Mouse (Mus musculus): ENCODE results near the gene St13. TPM values are rescaled to one million over a fixed set of nuclear protein-coding genes. Genes with fewer than 3 reads are reported as not detected.
"Not testable (repeated sequence)": the region's sequence is repeated elsewhere in the genome, so short reads cannot be mapped to it uniquely, and the experiment has no call there.

The St13 gene
- polyA plus RNA-seq, 1 experiment from 2014 or later: 153 TPM

- H3K9ac ChIP-seq (ENCODE audit: low read length): no peak overlapping the region
- no peak for ATAC-seq (ENCODE audit: insufficient read depth, low FRiP score)
- H3K27me3 ChIP-seq (ENCODE audit: control insufficient read depth, insufficient read depth, low read length): no peaks in the 10 kb centered on the region
- H3K4me2 ChIP-seq (ENCODE audit: low read depth, low read length): no peak overlapping the region
- peaks cover 8% of the 10 kb centered on the region; the same call in 1 of the 2 replicates for H3K4me1 ChIP-seq (ENCODE audit: control insufficient read depth, insufficient read depth, low read length)
- H3K4me3 ChIP-seq (replicated peaks; ENCODE audit: low read length): no peak overlapping the region
- H3K36me3 ChIP-seq (ENCODE audit: control insufficient read depth, insufficient read depth, low read length): no peaks in the 10 kb centered on the region
- H3K27ac ChIP-seq (ENCODE audit: low read length): no peak overlapping the region
- 86% methylated on average over 4 of the region's 4 CpGs for WGBS
- no peaks in the 10 kb centered on the region for H3K9me3 ChIP-seq (replicated peaks; ENCODE audit: control insufficient read depth, low read length)
Measured at GRCm38 (mm10) chr15:81418065-81418464, 18.2 kb upstream of the St13 start.

- not testable (repeated sequence) for H3K27ac ChIP-seq (ENCODE audit: low read length); H3K9me3 ChIP-seq (replicated peaks; ENCODE audit: control insufficient read depth, low read length); H3K36me3 ChIP-seq (ENCODE audit: control insufficient read depth, insufficient read depth, low read length); H3K27me3 ChIP-seq (ENCODE audit: control insufficient read depth, insufficient read depth, low read length); H3K4me1 ChIP-seq (ENCODE audit: control insufficient read depth, insufficient read depth, low read length)
- Histone ChIP-seq H3K9ac (ENCODE audit: low read length) (peak overlapping the region; percentile 41), H3K4me3 (replicated peaks; ENCODE audit: low read length) (peak overlapping the region; percentile 36), H3K4me2 (ENCODE audit: low read depth, low read length) (peak overlapping the region; percentile 59)
- ATAC-seq (ENCODE audit: insufficient read depth, low FRiP score): peak; percentile 93
- WGBS: 7% methylated on average over 22 of the region's 22 CpGs
Measured at GRCm38 (mm10) chr15:81416763-81417310, 17.0 kb upstream of the St13 start.

- Histone ChIP-seq H3K9ac (ENCODE audit: low read length) (no peak within 1 kb of the TSS), H3K27me3 (ENCODE audit: control insufficient read depth, insufficient read depth, low read length) (no peaks in the 10 kb centered on the region), H3K4me1 (ENCODE audit: control insufficient read depth, insufficient read depth, low read length) (no peaks in the 10 kb centered on the region), H3K36me3 (ENCODE audit: control insufficient read depth, insufficient read depth, low read length) (no peaks in the 10 kb centered on the region), H3K4me2 (ENCODE audit: low read depth, low read length) (no peak within 1 kb of the TSS), H3K27ac (ENCODE audit: low read length) (no peak within 1 kb of the TSS), H3K4me3 (replicated peaks; ENCODE audit: low read length) (no peak within 1 kb of the TSS), H3K9me3 (replicated peaks; ENCODE audit: control insufficient read depth, low read length) (no peaks in the 10 kb centered on the region)
- ATAC-seq (ENCODE audit: insufficient read depth, low FRiP score): no peak
- 94% methylated on average over 1 of the region's 1 CpGs for WGBS
Measured at GRCm38 (mm10) chr15:81408199-81408598, 8.3 kb upstream of the St13 start, which contains the start of gene Dnajb7. Gene Dnajb7, minus strand, starts transcription at chr15:81408299.

GRCm38 (mm10) chr15:81405008-81405407 lies 5.1 kb upstream of the St13 start:
- 78% methylated on average over 3 of the region's 3 CpGs for WGBS
- Histone ChIP-seq H3K27ac (ENCODE audit: low read length) (no peak overlapping the region), H3K36me3 (ENCODE audit: control insufficient read depth, insufficient read depth, low read length) (no peaks in the 10 kb centered on the region), H3K4me1 (ENCODE audit: control insufficient read depth, insufficient read depth, low read length) (peaks cover 5% of the 10 kb centered on the region; the same call in 1 of the 2 replicates), H3K9ac (ENCODE audit: low read length) (no peak overlapping the region), H3K4me2 (ENCODE audit: low read depth, low read length) (no peak overlapping the region), H3K27me3 (ENCODE audit: control insufficient read depth, insufficient read depth, low read length) (no peaks in the 10 kb centered on the region), H3K4me3 (replicated peaks; ENCODE audit: low read length) (no peak overlapping the region), H3K9me3 (replicated peaks; ENCODE audit: control insufficient read depth, low read length) (no peaks in the 10 kb centered on the region)
- no peak for ATAC-seq (ENCODE audit: insufficient read depth, low FRiP score)

- Histone ChIP-seq H3K27ac (ENCODE audit: low read length) (peak overlapping the region; percentile 96), H3K4me3 (replicated peaks; ENCODE audit: low read length) (peak overlapping the region; percentile 100), H3K36me3 (ENCODE audit: control insufficient read depth, insufficient read depth, low read length) (no peaks in the 10 kb centered on the region), H3K27me3 (ENCODE audit: control insufficient read depth, insufficient read depth, low read length) (no peaks in the 10 kb centered on the region), H3K4me1 (ENCODE audit: control insufficient read depth, insufficient read depth, low read length) (peaks cover 22% of the 10 kb centered on the region), H3K4me2 (ENCODE audit: low read depth, low read length) (peak overlapping the region; percentile 80), H3K9me3 (replicated peaks; ENCODE audit: control insufficient read depth, low read length) (no peaks in the 10 kb centered on the region), H3K9ac (ENCODE audit: low read length) (peak overlapping the region; percentile 97)
- under 1% methylated on average over 21 of the region's 21 CpGs for WGBS
- peak; percentile 65; the same call in 1 of the 2 replicates for ATAC-seq (ENCODE audit: insufficient read depth, low FRiP score)
Measured at GRCm38 (mm10) chr15:81399297-81399637, 610 bp downstream of the St13 start.

GRCm38 (mm10) chr15:81398189-81398588 lies 1.7 kb downstream of the St13 start:
- Histone ChIP-seq H3K36me3 (ENCODE audit: control insufficient read depth, insufficient read depth, low read length) (no peaks in the 10 kb centered on the region), H3K4me3 (replicated peaks; ENCODE audit: low read length) (peak overlapping the region; percentile 100), H3K4me1 (ENCODE audit: control insufficient read depth, insufficient read depth, low read length) (peaks cover 22% of the 10 kb centered on the region), H3K4me2 (ENCODE audit: low read depth, low read length) (peak overlapping the region; percentile 80), H3K27me3 (ENCODE audit: control insufficient read depth, insufficient read depth, low read length) (no peaks in the 10 kb centered on the region), H3K9ac (ENCODE audit: low read length) (peak overlapping the region; percentile 97), H3K27ac (ENCODE audit: low read length) (no peak overlapping the region), H3K9me3 (replicated peaks; ENCODE audit: control insufficient read depth, low read length) (no peaks in the 10 kb centered on the region)
- ATAC-seq (ENCODE audit: insufficient read depth, low FRiP score): no peak

- Histone ChIP-seq H3K4me2 (ENCODE audit: low read depth, low read length) (no peak overlapping the region), H3K9ac (ENCODE audit: low read length) (no peak overlapping the region), H3K4me1 (ENCODE audit: control insufficient read depth, insufficient read depth, low read length) (peaks cover 17% of the 10 kb centered on the region), H3K27me3 (ENCODE audit: control insufficient read depth, insufficient read depth, low read length) (no peaks in the 10 kb centered on the region), H3K36me3 (ENCODE audit: control insufficient read depth, insufficient read depth, low read length) (peaks cover 5% of the 10 kb centered on the region), H3K27ac (ENCODE audit: low read length) (no peak overlapping the region), H3K4me3 (replicated peaks; ENCODE audit: low read length) (no peak overlapping the region), H3K9me3 (replicated peaks; ENCODE audit: control insufficient read depth, low read length) (no peaks in the 10 kb centered on the region)
- 76% methylated on average over 8 of the region's 8 CpGs for WGBS
- ATAC-seq (ENCODE audit: insufficient read depth, low FRiP score): no peak
Measured at GRCm38 (mm10) chr15:81394211-81394915, 5.5 kb downstream of the St13 start.

- no peak for ATAC-seq (ENCODE audit: insufficient read depth, low FRiP score)
- H3K27me3 ChIP-seq (ENCODE audit: control insufficient read depth, insufficient read depth, low read length): no peaks in the 10 kb centered on the region
Measured at GRCm38 (mm10) chr15:81392997-81393396, 6.9 kb downstream of the St13 start.

GRCm38 (mm10) chr15:81386327-81386726 lies 13.6 kb downstream of the St13 start:
- 92% methylated on average over 5 of the region's 5 CpGs for WGBS
- Histone ChIP-seq H3K36me3 (ENCODE audit: control insufficient read depth, insufficient read depth, low read length) (peaks cover 30% of the 10 kb centered on the region), H3K4me2 (ENCODE audit: low read depth, low read length) (no peak overlapping the region)

More at GRCm38 (mm10) chr15:81392997-81393396, 6.9 kb downstream of the St13 start:
- Histone ChIP-seq H3K4me1 (ENCODE audit: control insufficient read depth, insufficient read depth, low read length) (peaks cover 12% of the 10 kb centered on the region; the same call in 1 of the 2 replicates), H3K9me3 (replicated peaks; ENCODE audit: control insufficient read depth, low read length) (no peaks in the 10 kb centered on the region), H3K36me3 (ENCODE audit: control insufficient read depth, insufficient read depth, low read length) (peaks cover 12% of the 10 kb centered on the region), H3K27ac (ENCODE audit: low read length) (no peak overlapping the region), H3K4me2 (ENCODE audit: low read depth, low read length) (no peak overlapping the region), H3K4me3 (replicated peaks; ENCODE audit: low read length) (no peak overlapping the region), H3K9ac (ENCODE audit: low read length) (no peak overlapping the region)

More at GRCm38 (mm10) chr15:81386327-81386726, 13.6 kb downstream of the St13 start:
- H3K27me3 ChIP-seq (ENCODE audit: control insufficient read depth, insufficient read depth, low read length): no peaks in the 10 kb centered on the region
- no peak overlapping the region for H3K9ac ChIP-seq (ENCODE audit: low read length)
- no peak overlapping the region for H3K27ac ChIP-seq (ENCODE audit: low read length)
- no peaks in the 10 kb centered on the region for H3K9me3 ChIP-seq (replicated peaks; ENCODE audit: control insufficient read depth, low read length)
- H3K4me1 ChIP-seq (ENCODE audit: control insufficient read depth, insufficient read depth, low read length): no peaks in the 10 kb centered on the region
- no peak overlapping the region for H3K4me3 ChIP-seq (replicated peaks; ENCODE audit: low read length)
- no peak for ATAC-seq (ENCODE audit: insufficient read depth, low FRiP score)
